25 mouse cellular contexts compared by ENCODE assay signal in the genomic region with DNA sequence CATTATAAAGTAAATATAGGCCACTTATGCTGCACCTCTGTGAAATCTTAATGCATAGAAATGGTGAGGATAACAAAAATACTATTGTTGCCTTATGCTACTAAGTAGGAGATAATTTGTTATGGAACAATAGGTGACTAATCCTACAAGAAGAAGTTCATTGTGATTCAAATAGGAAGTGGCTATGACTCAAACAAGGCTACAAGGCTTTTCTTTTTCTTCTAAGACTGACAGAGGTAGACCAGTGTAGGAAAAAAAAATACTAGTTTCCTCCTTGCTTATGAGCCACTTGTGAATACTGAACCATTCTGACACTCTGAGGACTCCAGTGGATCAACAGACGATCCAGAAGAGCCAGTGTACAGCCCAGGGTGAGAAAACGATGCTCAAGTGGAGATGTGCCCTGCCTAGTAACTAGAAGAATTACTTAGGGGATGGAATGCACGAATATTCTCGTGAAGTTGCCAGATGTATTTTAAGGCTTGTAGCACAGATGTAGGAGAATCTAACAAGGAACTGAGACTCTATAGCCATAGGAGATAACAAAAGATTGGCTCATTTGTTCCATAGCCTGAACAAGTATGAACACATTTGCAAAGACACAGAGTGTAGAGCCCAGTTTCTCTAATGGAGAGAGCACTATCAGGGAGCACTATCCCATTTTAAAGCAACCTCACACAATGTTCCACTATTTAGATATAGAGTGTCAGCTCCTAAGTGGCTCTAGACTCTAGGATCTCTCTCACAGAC.
DNase-seq lines count a peak whose midpoint lies in the region; ATAC-seq and TF ChIP-seq lines count a peak whose summit lies in the region.
"Had no signal": no experiment of that assay in that cellular context is flagged by ENCODE, and none has a peak within 500 bp of the region (broad histone marks: within the 10 kb centered on the region; RNA-seq: fewer than 3 reads in every experiment).

No protein-coding gene starts in this region.

- in situ Hi-C loops in CH12.LX (cut with MboI; ENCODE audit: low pct_ligation_motif_present, low pct_unique_long_range_greater_than_20kb, low sequenced_read_pairs), result loop anchor here (10.0 to 25.0 kb wide), 2 partner anchors 57 to 215 kb away; partner anchors contain the start of gene Fzd1

- peak overlapping the region; percentile 21; the same call in 1 of the 2 replicates for H3K4me2 ChIP-seq in CH12.LX (ENCODE audit: insufficient read depth, low read depth, poor library complexity, severe bottlenecking)
- H3K4me2 ChIP-seq in hindbrain, embryonic 11.5 days (replicated peaks; ENCODE audit: low read depth, low read length), result no peak overlapping the region
- H3K4me2 ChIP-seq: embryonic facial prominence, embryonic 12.5 days; forebrain, embryonic 12.5 days had no signal

- no peak for TF ChIP-seq RAD21 in CH12.LX (IDR thresholded peaks at IDR 0.05; ENCODE audit: low read depth, low read length)

- no peak overlapping the region for H3K4me3 ChIP-seq in CH12.LX (replicated peaks in 1 of 3; ENCODE audit: low read depth in 2 of 3, low read length in 2 of 3, poor library complexity in 1 of 3)
- no peak overlapping the region for H3K4me3 ChIP-seq in hindbrain, embryonic 11.5 days (ENCODE audit: low read depth, low read length)
- H3K4me3 ChIP-seq: embryonic facial prominence, embryonic 10.5 days; embryonic facial prominence, embryonic 12.5 days; erythroblast, embryonic 14.5 days; forebrain, embryonic 10.5 days; forebrain, embryonic 12.5 days had no signal

- ATAC-seq in frontal cortex, adult (ENCODE audit: low TSS enrichment), result peak; percentile 54; the same call in 1 of the 2 replicates
- ATAC-seq in hindbrain, embryonic 11.5 days (ENCODE audit: low FRiP score), result no peak
- ATAC-seq in erythroblast, adult 5-6 weeks (replicated peaks; ENCODE audit: low FRiP score, poor library complexity, severe bottlenecking), result no peak
- ATAC-seq: activated CD4-positive, CD25-positive, alpha-beta regulatory T cell, adult 4 months; CD4-positive, CD25-positive, alpha-beta regulatory T cell, adult 4 months; forebrain, embryonic 14.5 days; forebrain, embryonic 16.5 days had no signal

- H3K27ac ChIP-seq in CH12.LX (ENCODE audit: insufficient read depth, low read depth), result no peak overlapping the region
- no peak overlapping the region for H3K27ac ChIP-seq in hindbrain, embryonic 11.5 days (ENCODE audit: low read depth, low read length)
- H3K27ac ChIP-seq: embryonic facial prominence, embryonic 10.5 days; embryonic facial prominence, embryonic 12.5 days; forebrain, embryonic 10.5 days; forebrain, embryonic 12.5 days had no signal

- DNase-seq in frontal cortex, postnatal 36 days (ENCODE audit: low spot score in 2 of 2), result no peak
- DNase-seq in 3T3-L1 (ENCODE audit: low read depth, low spot score) (peak; percentile 51), CH12.LX (ENCODE audit: extremely low read depth) (peak; percentile 45)
- peak; percentile 2 for DNase-seq in brain, adult 2 months (ENCODE audit: low read depth, low spot score)
- DNase-seq in hindbrain, embryonic 11.5 days (ENCODE audit: low spot score), result no peak
- DNase-seq: adrenal gland, adult 8-10 months; adrenal gland, postnatal 14 days; adrenal gland, postnatal 36 days; B cell, adult 2 months; cerebellum, adult 11 months; cerebellum, adult 18-20 months; cerebellum, adult 8-10 months; cerebellum, adult 9-11 months; cerebellum, postnatal 14 days had no signal

- dilution Hi-C loops in CH12.LX (cut with MboI; ENCODE audit: extremely low pct_ligation_motif_present, extremely low pct_unique_long_range_greater_than_20kb, low sequenced_read_pairs), result no loop called here

- TF ChIP-seq POLR2A in CH12.LX (IDR thresholded peaks at IDR 0.05; ENCODE audit: low read depth, low read length), result no peak

- TF ChIP-seq CTCF in CH12.LX (conservative IDR thresholded peaks at IDR 0.05 in 1 of 2, IDR thresholded peaks at IDR 0.05 in 1 of 2; ENCODE audit: low read depth in 2 of 2, low read length in 2 of 2), result no peak

- 80% methylated on average over 4 of the region's 4 CpGs for WGBS in hindbrain, embryonic 11.5 days

- H3K36me3 ChIP-seq in CH12.LX (replicated peaks in 1 of 2; ENCODE audit: control insufficient read depth in 1 of 2, insufficient read depth in 1 of 2, low read length in 1 of 2), result no peaks in the 10 kb centered on the region
- H3K36me3 ChIP-seq in hindbrain, embryonic 11.5 days (ENCODE audit: control insufficient read depth, insufficient read depth, low read length), result no peaks in the 10 kb centered on the region
- H3K36me3 ChIP-seq: embryonic facial prominence, embryonic 10.5 days; embryonic facial prominence, embryonic 12.5 days; forebrain, embryonic 10.5 days; forebrain, embryonic 12.5 days had no signal

- peaks cover 0 to 7% of the 10 kb centered on the region in 2 experiments; a peak in 1 of 4 replicates for H3K4me1 ChIP-seq in CH12.LX (ENCODE audit: control insufficient read depth in 1 of 2, insufficient read depth in 2 of 2)
- H3K4me1 ChIP-seq in hindbrain, embryonic 11.5 days (replicated peaks; ENCODE audit: control insufficient read depth, insufficient read depth, low read length), result no peaks in the 10 kb centered on the region
- H3K4me1 ChIP-seq: embryonic facial prominence, embryonic 10.5 days; embryonic facial prominence, embryonic 12.5 days had no signal

- no peaks in the 10 kb centered on the region for H3K27me3 ChIP-seq in CH12.LX (replicated peaks)
- no peaks in the 10 kb centered on the region for H3K27me3 ChIP-seq in hindbrain, embryonic 11.5 days (ENCODE audit: control insufficient read depth, insufficient read depth, low read length)
- H3K27me3 ChIP-seq: embryonic facial prominence, embryonic 12.5 days; forebrain, embryonic 12.5 days had no signal

- H3K79me2 ChIP-seq in CH12.LX (replicated peaks; ENCODE audit: control insufficient read depth, extremely low read depth, insufficient read depth, poor library complexity, severe bottlenecking), result no peaks in the 10 kb centered on the region

- no peaks in the 10 kb centered on the region for H3K9me3 ChIP-seq in CH12.LX (replicated peaks; ENCODE audit: low read length)
- H3K9me3 ChIP-seq in hindbrain, embryonic 11.5 days (ENCODE audit: control insufficient read depth, low read length), result no peaks in the 10 kb centered on the region
- H3K9me3 ChIP-seq: embryonic facial prominence, embryonic 10.5 days; forebrain, embryonic 10.5 days; forebrain, embryonic 12.5 days had no signal

- peak; percentile 79 for TF ChIP-seq EP300 in CH12.LX (IDR thresholded peaks at IDR 0.05; ENCODE audit: low read length)

- H3K9ac ChIP-seq in CH12.LX (ENCODE audit: insufficient read depth, low read depth), result peak overlapping the region; percentile 33; the same call in 1 of the 2 replicates
- H3K9ac ChIP-seq in hindbrain, embryonic 11.5 days (ENCODE audit: low read depth, low read length), result no peak overlapping the region
- H3K9ac ChIP-seq: embryonic facial prominence, embryonic 12.5 days; forebrain, embryonic 12.5 days had no signal

TF ChIP-seq in CH12.LX, 34 proteins besides CTCF, POLR2A, EP300 and RAD21:
- TF ChIP-seq USF2 (conservative IDR thresholded peaks at IDR 0.05; ENCODE audit: low read depth, low read length) (no peak), MEF2A (IDR thresholded peaks at IDR 0.05; ENCODE audit: borderline replicate concordance, low read depth, low read length) (0 out of 2 replicates have a peak, but pooled peaks have one; percentile 38), ZNF384 (IDR thresholded peaks at IDR 0.05; ENCODE audit: low read depth, low read length) (peak; percentile 80), UBTF (IDR thresholded peaks at IDR 0.05; ENCODE audit: low read depth, low read length) (no peak), JUND (conservative IDR thresholded peaks at IDR 0.05; ENCODE audit: low read depth, low read length) (peak; percentile 80), MAZ (IDR thresholded peaks at IDR 0.05; ENCODE audit: low read depth, low read length) (no peak), GABPA (IDR thresholded peaks at IDR 0.05; ENCODE audit: insufficient replicate concordance, low read depth, low read length) (no peak), SMC3 (IDR thresholded peaks at IDR 0.05; ENCODE audit: low read depth, low read length) (no peak), IRF4 (IDR thresholded peaks at IDR 0.05; ENCODE audit: low read depth, low read length) (peak; percentile 78), ELF1 (IDR thresholded peaks at IDR 0.05; ENCODE audit: low read depth, low read length) (no peak; the same call in 1 of the 2 replicates), TCF12 (IDR thresholded peaks at IDR 0.05; ENCODE audit: low read depth, low read length) (peak; percentile 24; the same call in 1 of the 2 replicates), JUN (IDR thresholded peaks at IDR 0.05; ENCODE audit: insufficient read depth, low read depth, low read length) (peak; percentile 89), ETS1 (conservative IDR thresholded peaks at IDR 0.05; ENCODE audit: low read depth, low read length) (peak; percentile 74)

Comparison
In these comparisons a context has a peak if more than half of its experiments do, and no peak if none do; other contexts are left out.
1. DNase-seq: peak in 3T3-L1 (single experiment), CH12.LX (single experiment) and brain, adult 2 months (single experiment); none in frontal cortex, postnatal 36 days (0 of 2) and hindbrain, embryonic 11.5 days (single experiment).